Mouse (Mus musculus) right cerebral cortex, postnatal 10 days (tissue): ENCODE results near the gene Col2a1.

Experiments
- DNase-seq, 2 experiments: peaks; one replicate each; pipeline ENCODE4 v3.0.0; 2021; ENCODE audit warnings: low spot score in 2 of 2

Gene Col2a1

GRCm38 (mm10) chr15:98002991-98003821 lies 1.3 kb downstream of the Col2a1 start:
- DNase-seq: no peak

GRCm38 (mm10) chr15:98002113-98002990 lies 2.1 kb downstream of the Col2a1 start:
- peak; percentile 52 to 67 for DNase-seq

GRCm38 (mm10) chr15:98001321-98002112 lies 3.0 kb downstream of the Col2a1 start:
- DNase-seq: no peak

- no peak for DNase-seq
Measured at GRCm38 (mm10) chr15:97999991-98000390, 4.5 kb downstream of the Col2a1 start.

- DNase-seq: no peak
Measured at GRCm38 (mm10) chr15:97999546-97999945, 4.9 kb downstream of the Col2a1 start.

GRCm38 (mm10) chr15:97996716-97997256 lies 7.7 kb downstream of the Col2a1 start:
- DNase-seq: peak; percentile 83 to 84

- DNase-seq: peak; percentile 90 to 94
Measured at GRCm38 (mm10) chr15:97992712-97993286, 11.7 kb downstream of the Col2a1 start.

GRCm38 (mm10) chr15:97992027-97992711 lies 12.3 kb downstream of the Col2a1 start:
- no peak for DNase-seq

GRCm38 (mm10) chr15:97991285-97991895 lies 13.1 kb downstream of the Col2a1 start:
- DNase-seq: no peak

GRCm38 (mm10) chr15:97990721-97991120 lies 13.8 kb downstream of the Col2a1 start:
- no peak for DNase-seq

- no peak for DNase-seq
Measured at GRCm38 (mm10) chr15:97990124-97990523, 14.4 kb downstream of the Col2a1 start.

- DNase-seq: no peak
Measured at GRCm38 (mm10) chr15:97989544-97989943, 15.0 kb downstream of the Col2a1 start.

- no peak for DNase-seq
Measured at GRCm38 (mm10) chr15:97981560-97981959, 22.9 kb downstream of the Col2a1 start.

- DNase-seq: no peak
Measured at GRCm38 (mm10) chr15:97973248-97974005, 31.1 kb downstream of the Col2a1 start.

GRCm38 (mm10) chr15:97972580-97972979 lies 31.9 kb downstream of the Col2a1 start:
- DNase-seq: no peak

- no peak for DNase-seq
Measured at GRCm38 (mm10) chr15:97970299-97970698, 34.2 kb downstream of the Col2a1 start.

GRCm38 (mm10) chr15:97965311-97966045 lies 39.0 kb downstream of the Col2a1 start:
- DNase-seq: no peak

- DNase-seq: peak in 1 of 2 experiments; percentile 41
Measured at GRCm38 (mm10) chr15:97964836-97965187, 39.7 kb downstream of the Col2a1 start.
